Mouse (Mus musculus): ENCODE measurements around the gene Fancd2.

The Fancd2 gene

GRCm38 (mm10) chr6:113609293-113609692 lies 77.8 kb downstream of the Fancd2 start:
- peak; percentile 79 for DNase-seq (ENCODE audit: low read depth, low spot score)

DNA sequence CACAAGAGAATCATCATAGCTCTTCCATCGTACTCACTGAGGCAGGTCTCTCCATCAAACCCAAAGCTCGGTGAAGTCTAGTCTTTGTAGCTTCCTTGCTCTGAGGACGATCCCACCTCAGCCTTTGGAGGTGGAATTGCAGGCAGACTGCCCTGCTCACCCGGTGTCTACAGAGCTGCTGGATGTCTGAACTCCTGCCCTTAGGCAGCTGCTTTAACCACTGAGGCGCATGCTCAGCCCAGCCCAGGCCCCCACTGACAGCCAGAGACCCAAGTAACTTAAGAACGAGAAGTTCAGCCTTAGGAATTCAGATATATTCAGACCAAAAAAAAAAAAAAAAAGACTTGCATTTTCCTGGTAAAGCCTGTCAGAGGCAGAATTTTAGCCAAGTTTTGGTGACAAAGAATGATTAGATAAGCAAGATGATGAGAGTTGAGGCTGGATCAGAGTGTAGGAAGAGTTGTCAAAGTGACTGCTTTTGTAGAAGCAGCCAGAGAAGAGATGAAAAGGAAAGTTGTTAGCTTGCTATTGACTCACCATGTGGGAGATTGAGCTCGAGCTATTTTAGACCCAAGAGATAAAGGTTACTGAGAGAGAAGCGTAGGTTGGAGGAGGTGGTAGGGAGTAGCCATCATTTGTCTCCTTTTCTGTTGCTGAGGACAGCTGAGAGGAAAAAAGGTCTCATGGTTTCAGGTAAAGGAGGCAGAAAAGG lies 80.9 kb downstream of the Fancd2 start:
- peak; percentile 90 for DNase-seq (ENCODE audit: low read depth, low spot score)

GRCm38 (mm10) chr6:113614152-113614551 lies 82.7 kb downstream of the Fancd2 start:
- DNase-seq (ENCODE audit: low read depth, low spot score): peak; percentile 74

GRCm38 (mm10) chr6:113614997-113615396 lies 83.5 kb downstream of the Fancd2 start:
- DNase-seq (ENCODE audit: low read depth, low spot score): peak; percentile 76

DNA sequence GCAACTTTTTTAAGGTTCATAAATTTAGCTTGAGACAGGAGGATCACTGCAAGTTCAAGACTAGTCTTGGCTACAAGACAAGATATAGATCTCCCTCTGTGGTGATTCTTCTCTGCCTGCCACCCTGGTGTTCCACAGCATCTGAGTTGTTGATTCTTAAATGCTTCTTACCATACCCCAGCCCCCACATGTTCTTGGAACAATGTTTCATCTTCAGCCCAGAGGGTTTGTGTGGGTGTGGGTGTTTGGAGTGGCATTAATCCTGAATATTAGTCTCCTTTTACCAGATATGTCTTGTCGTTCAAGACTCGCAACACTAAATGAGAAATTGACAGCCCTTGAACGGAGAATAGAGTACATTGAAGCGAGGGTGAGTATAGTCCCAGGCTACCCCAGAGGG lies 84.0 kb downstream of the Fancd2 start:
- peak; percentile 43 for DNase-seq (ENCODE audit: low read depth, low spot score)

DNA sequence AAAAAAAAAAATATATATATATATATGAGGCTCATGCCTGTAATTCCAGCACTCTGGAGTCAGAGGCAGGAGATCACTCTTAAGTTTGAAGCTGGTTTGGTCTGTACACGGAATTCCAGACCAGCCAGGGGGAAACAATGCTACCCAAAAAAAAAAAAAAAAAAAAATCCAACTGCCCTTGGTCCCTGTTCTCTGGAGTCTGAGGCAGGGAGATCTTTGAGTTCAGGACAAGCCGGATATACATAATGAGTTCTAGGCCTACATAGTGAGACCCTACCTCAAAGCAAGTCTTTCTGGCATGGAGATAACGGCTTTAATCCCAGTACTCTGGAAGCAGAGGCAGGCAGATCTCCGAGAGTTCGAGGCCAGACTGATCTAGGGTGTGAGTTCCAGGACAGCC lies 91.9 kb downstream of the Fancd2 start:
- no peak for DNase-seq (ENCODE audit: low read depth, low spot score)

DNA sequence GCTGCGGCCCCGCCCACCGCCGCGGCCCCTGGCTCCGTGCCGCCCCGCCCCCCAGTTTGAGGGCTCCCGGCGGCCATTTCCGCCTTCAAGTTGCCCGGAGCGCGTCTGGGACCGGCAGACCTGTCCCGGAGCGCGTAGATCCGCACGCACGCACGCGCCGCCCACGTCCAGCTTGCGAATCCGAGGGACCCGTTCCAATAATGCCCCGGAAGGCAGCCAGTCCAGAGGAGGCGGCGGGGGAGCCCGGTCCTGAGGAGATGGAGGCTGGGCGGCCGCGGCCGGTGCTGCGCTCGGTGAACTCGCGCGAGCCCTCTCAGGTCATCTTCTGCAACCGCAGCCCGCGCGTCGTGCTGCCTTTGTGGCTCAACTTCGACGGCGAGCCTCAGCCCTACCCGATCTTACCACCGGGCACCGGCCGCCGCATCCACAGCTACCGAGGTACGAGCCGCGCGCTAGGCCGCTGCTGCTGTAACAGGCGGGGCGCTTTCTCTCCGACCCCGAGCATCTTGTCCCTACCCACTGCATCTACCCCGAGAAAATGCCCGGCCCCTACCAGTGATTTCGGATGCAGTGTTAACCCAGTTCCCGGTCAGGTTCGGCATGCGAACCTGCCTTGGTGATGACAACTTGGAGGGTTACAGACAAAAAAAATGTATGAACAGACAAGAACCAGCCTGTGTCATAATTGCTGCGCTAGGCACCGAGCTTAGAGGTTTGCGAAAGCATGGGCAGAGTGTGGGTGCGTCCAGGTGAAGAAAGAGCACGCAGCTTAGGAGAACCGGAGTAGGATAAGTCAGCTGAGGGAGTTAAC lies 92.7 kb downstream of the Fancd2 start, which contains the start of gene Vhl:
Gene Vhl, plus strand, starts transcription at position 19 of the 811 bp plus-strand sequence.
- DNase-seq (ENCODE audit: low read depth, low spot score): peak; percentile 93

- peak; percentile 32 for DNase-seq (ENCODE audit: low read depth, low spot score)
Observed at GRCm38 (mm10) chr6:113624989-113625770, 93.7 kb downstream of the Fancd2 start.

DNA sequence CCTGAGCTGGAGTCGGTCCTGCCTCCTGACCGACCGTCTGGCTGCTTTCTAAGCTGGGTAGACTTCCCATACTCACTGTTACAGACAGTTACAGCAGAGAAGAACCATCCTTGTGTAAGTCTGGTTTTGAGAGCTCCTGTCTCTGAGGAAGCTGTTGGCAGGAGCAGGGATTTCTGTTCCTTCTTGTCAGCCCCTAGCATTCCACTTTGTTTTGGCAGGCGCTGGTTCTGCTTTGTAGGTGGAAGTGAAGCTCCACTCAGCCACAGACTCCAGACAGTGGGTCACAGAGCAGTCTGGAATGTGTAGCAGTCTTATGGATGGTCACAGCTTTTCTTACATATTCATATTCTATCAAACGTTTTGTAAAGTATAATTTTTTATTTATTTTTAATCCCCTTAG lies 98.8 kb downstream of the Fancd2 start:
- peak; percentile 71 for DNase-seq (ENCODE audit: low read depth, low spot score)

DNA sequence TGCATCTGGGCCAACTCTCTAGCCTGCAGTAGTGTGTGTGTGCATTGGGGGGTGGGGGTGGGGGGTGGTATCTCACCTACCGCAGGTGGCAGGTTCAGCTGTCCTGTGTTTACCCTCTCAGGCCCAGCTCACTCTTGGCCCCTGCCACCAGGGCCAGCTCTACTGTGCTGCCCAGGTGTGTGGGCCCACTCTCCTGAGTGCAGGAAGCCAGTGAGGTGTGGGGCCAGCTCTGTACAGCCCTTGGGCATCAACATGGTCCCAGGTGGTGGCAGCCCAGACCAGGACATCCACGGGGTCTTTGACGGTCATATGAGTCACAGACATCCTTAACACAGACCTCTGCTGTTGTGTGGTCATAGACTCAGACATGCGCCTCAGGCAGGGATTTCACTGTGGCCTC lies 101.4 kb downstream of the Fancd2 start:
- no peak for DNase-seq (ENCODE audit: low read depth, low spot score)

DNA sequence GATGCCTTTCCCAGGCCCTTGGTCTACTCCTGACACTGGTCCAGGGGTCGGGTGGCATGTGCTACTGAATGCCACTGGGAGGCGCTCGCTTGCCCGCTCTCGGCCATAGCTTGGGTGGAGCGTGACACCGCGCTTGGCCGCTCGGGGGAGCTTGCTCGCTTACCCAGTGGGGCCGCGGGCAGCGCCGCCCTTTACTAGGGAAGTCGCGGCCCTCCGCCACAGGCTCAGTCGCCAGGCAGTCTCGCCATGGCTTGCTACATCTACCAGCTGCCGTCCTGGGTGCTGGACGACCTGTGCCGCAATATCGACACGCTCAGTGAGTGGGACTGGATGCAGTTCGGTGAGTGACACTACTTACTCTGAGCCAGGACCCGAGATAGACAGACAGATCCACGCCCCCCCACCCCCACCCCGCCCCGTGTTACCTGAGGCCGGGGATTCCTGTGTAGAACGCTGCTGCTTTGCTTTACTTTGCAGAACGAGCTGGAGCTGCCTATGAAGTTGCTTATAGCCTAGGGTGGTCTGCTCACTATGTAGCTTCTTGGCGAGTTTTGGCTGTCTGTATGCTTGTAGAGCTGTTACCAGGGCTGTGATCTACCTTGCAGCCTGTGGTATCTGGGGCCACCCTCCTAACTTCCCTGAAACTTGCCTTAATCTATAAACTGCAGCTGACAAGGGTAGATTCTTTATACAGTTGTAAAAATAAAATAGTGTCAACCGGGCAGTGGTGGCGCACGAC lies 107.0 kb downstream of the Fancd2 start, which contains the start of gene Irak2:
Gene Irak2, plus strand, starts transcription at position 166 of the 739 bp plus-strand sequence.
- peak; percentile 97 for DNase-seq (ENCODE audit: low read depth, low spot score)

- no peak for DNase-seq (ENCODE audit: low read depth, low spot score)
Observed at GRCm38 (mm10) chr6:113639201-113639600, 107.7 kb downstream of the Fancd2 start.

- DNase-seq (ENCODE audit: low read depth, low spot score): no peak
Observed at GRCm38 (mm10) chr6:113642605-113643004, 111.1 kb downstream of the Fancd2 start.

DNA sequence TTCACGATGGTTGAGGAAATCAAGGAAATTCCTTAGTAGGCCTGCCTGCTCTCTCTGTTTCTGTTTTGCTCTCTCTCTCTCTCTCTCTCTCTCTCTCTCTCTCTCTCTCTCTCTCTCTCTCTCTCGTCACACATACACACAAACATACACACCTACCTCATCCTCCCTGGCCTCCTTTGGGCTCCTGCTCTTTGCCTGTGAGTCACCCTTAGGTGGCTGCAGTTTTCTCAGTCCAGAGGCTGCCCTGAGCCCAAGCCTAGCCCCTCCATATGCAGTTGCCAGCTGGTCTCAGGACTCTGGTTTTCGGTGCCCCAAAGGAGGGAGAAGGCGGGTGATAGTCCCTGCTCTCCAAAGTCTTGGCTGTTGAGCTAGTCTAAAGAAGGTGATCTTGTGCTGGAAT lies 111.5 kb downstream of the Fancd2 start:
- DNase-seq (ENCODE audit: low read depth, low spot score): no peak

DNA sequence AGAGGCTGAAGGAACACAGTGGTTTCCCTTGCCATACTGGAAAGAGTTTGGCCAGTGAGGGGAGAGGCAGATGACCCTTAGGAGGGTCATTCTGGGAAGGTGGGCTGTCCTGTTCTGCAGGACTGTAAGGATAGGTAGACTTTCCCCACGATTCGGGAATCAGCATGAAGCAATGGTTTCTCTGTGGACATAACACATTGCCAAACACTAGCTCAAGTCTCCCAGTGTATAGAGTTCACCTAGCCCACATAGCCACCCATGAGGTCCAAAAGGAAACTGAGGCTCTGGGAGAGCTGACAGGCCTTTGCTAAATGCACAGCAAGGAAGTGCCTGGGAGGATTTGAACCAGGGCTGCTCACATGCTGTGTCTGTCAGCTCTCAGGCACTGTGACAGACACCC lies 112.5 kb downstream of the Fancd2 start:
- no peak for DNase-seq (ENCODE audit: low read depth, low spot score)

- peak; percentile 54 for DNase-seq (ENCODE audit: low read depth, low spot score)
Observed at GRCm38 (mm10) chr6:113644808-113645207, 113.3 kb downstream of the Fancd2 start.
